Mouse (Mus musculus) forebrain, embryonic 12.5 days (tissue): ENCODE measurements at regions not wholly inside any gene's neighbourhood (a gene's known extent, or its start where the extent isn't known, plus 50 kb on each side); places are given as distances from the start of the nearest gene placed in this dataset.
"Not testable (repeated sequence)": the region's sequence is repeated elsewhere in the genome, so short reads cannot be mapped to it uniquely, and the experiment has no call there.

ENCODE experiments used
- ATAC-seq: fragments of 200-750 bp; cut with Nextera tagmentation; 2 replicates; pipeline ENCODE4 v1.8.0; 2017; ENCODE audit warnings: moderate TSS enrichment; ENCODE audit not compliant: low FRiP score
- H3K27ac ChIP-seq: fragments of 300-500 bp; sonication (generic); 2 replicates; pipeline ENCODE4 v1.5.1; 2016; ENCODE audit warnings: mild to moderate bottlenecking
- H3K27me3 ChIP-seq: fragments of 300-500 bp; sonication (generic); 2 replicates; pipeline ENCODE4 v1.6.1; 2016; ENCODE audit warnings: mild to moderate bottlenecking
- H3K36me3 ChIP-seq: fragments of 300-500 bp; sonication (generic); replicated peaks from 2 replicates; pipeline ENCODE4 v1.6.1; 2016; ENCODE audit warnings: mild to moderate bottlenecking
- H3K4me1 ChIP-seq: fragments of 300-500 bp; sonication (generic); 2 replicates; pipeline ENCODE4 v1.6.1; 2016
- H3K4me2 ChIP-seq: fragments of 300-500 bp; sonication (generic); 2 replicates; pipeline ENCODE4 v1.6.1; 2016; ENCODE audit warnings: mild to moderate bottlenecking, moderate library complexity
- H3K4me3 ChIP-seq: fragments of 300-500 bp; sonication (generic); replicated peaks from 2 replicates; pipeline ENCODE4 v1.5.1; 2016; ENCODE audit warnings: mild to moderate bottlenecking
- H3K9ac ChIP-seq: fragments of 300-500 bp; sonication (generic); 2 replicates; pipeline ENCODE4 v1.6.1; 2016; ENCODE audit warnings: mild to moderate bottlenecking
- H3K9me3 ChIP-seq: fragments of 300-500 bp; sonication (generic); 2 replicates; pipeline ENCODE4 v1.6.1; 2016
- WGBS: fragments of 180-500 bp; shearing (Covaris S2); methylation state at CpG from one replicate; pipeline ENCODE4 v1.1.7; 2016; 5-methylcytosine and 5-hydroxymethylcytosine counted together

- H3K27ac ChIP-seq, H3K4me3 ChIP-seq, H3K9ac ChIP-seq, H3K9me3 ChIP-seq, ATAC-seq, H3K36me3 ChIP-seq, H3K27me3 ChIP-seq, H3K4me2 ChIP-seq, H3K4me1 ChIP-seq: not testable (repeated sequence)
- 87% methylated on average over 17 of the region's 17 CpGs for WGBS
Observed at GRCm38 (mm10) chr13:111883768-111884566, 75.2 kb upstream of the Map3k1 start.

- H3K4me2 ChIP-seq = no peak overlapping the region
- 81% methylated on average over 3 of the region's 3 CpGs for WGBS
- H3K27ac ChIP-seq = no peak overlapping the region
- H3K9me3 ChIP-seq = no peaks in the 10 kb centered on the region
- no peak overlapping the region for H3K9ac ChIP-seq
- ATAC-seq = no peak
- no peaks in the 10 kb centered on the region for H3K36me3 ChIP-seq
- 0 out of 2 replicates have a peak, but pooled peaks cover 3% of the 10 kb centered on the region for H3K4me1 ChIP-seq
- H3K27me3 ChIP-seq = no peaks in the 10 kb centered on the region
- H3K4me3 ChIP-seq = no peak overlapping the region
Observed at GRCm38 (mm10) chr13:111890792-111891191, 82.0 kb upstream of the Map3k1 start.

DNA sequence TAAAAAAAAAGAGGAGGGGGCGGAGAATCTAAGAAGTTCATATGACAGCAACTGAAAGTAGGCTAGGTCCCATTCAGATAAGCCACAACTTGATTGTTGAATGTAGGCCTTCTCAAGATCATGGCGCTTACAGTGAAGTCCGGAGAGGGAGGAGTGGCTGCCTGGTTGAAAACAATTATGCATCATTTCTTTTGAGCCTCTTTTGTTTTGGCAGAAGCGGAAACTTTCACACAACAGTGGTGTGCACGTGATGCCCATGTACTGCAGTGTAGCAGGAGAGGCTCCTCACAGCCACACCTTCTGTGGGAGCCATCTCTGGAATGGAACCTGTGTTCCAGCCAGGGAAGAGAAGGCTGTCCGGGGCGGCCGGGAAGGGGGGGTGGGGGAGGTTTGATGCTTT, 83.3 kb upstream of the Map3k1 start:
- H3K9me3 ChIP-seq = no peaks in the 10 kb centered on the region
- no peak overlapping the region for H3K4me3 ChIP-seq
- no peaks in the 10 kb centered on the region for H3K27me3 ChIP-seq
- WGBS = 93% methylated on average over 8 of the region's 8 CpGs
- H3K27ac ChIP-seq = no peak overlapping the region
- no peak overlapping the region for H3K9ac ChIP-seq
- 0 out of 2 replicates have a peak, but pooled peaks cover 3% of the 10 kb centered on the region for H3K4me1 ChIP-seq
- H3K4me2 ChIP-seq = no peak overlapping the region
- no peak for ATAC-seq
- H3K36me3 ChIP-seq = no peaks in the 10 kb centered on the region

- Histone ChIP-seq H3K4me1 (0 out of 2 replicates have a peak, but pooled peaks cover 3% of the 10 kb centered on the region), H3K27me3 (no peaks in the 10 kb centered on the region), H3K9ac (no peak overlapping the region), H3K9me3 (no peaks in the 10 kb centered on the region), H3K27ac (peak overlapping the region; percentile 42; the same call in 1 of the 2 replicates), H3K4me3 (no peak overlapping the region), H3K36me3 (no peaks in the 10 kb centered on the region), H3K4me2 (no peak overlapping the region)
- 65% methylated on average over 14 of the region's 14 CpGs for WGBS
- no peak for ATAC-seq
Observed at GRCm38 (mm10) chr13:111893221-111893713, 84.5 kb upstream of the Map3k1 start.

- Histone ChIP-seq H3K36me3 (no peaks in the 10 kb centered on the region), H3K9me3 (no peaks in the 10 kb centered on the region), H3K27ac (no peak overlapping the region), H3K9ac (no peak overlapping the region), H3K4me1 (0 out of 2 replicates have a peak, but pooled peaks cover 3% of the 10 kb centered on the region), H3K4me2 (no peak overlapping the region), H3K4me3 (no peak overlapping the region), H3K27me3 (no peaks in the 10 kb centered on the region)
- no peak; the same call in 1 of the 2 replicates for ATAC-seq
- 73% methylated on average over 15 of the region's 15 CpGs for WGBS
Observed at GRCm38 (mm10) chr13:111894804-111895478, 86.1 kb upstream of the Map3k1 start.

DNA sequence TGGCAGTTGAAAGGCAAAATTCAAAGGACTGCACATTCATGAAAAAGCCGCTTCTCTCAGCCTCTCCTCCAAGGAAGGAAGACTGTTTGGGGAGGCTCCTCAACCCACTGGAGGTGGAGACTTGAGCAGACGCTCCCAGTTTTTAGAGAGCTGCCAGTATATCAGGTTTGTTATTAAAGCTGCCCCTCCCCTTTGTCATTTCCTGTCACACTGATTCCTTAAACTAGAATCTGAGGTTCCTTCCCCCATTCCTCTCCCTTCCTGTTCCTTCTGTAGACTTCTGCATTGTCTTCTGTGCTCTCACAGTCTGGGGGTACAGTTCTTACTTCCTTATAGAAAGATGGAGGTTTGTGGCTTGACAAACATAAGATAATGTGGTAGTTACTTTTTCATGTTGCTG, 87.5 kb upstream of the Map3k1 start:
- H3K4me2 ChIP-seq = no peak overlapping the region
- H3K9ac ChIP-seq = no peak overlapping the region
- 54% methylated on average over 2 of the region's 2 CpGs for WGBS
- H3K4me3 ChIP-seq = no peak overlapping the region
- no peaks in the 10 kb centered on the region for H3K36me3 ChIP-seq
- no peak overlapping the region for H3K27ac ChIP-seq
- no peak for ATAC-seq
- H3K27me3 ChIP-seq = no peaks in the 10 kb centered on the region
- no peaks in the 10 kb centered on the region for H3K9me3 ChIP-seq
- H3K4me1 ChIP-seq = 0 out of 2 replicates have a peak, but pooled peaks cover 3% of the 10 kb centered on the region

DNA sequence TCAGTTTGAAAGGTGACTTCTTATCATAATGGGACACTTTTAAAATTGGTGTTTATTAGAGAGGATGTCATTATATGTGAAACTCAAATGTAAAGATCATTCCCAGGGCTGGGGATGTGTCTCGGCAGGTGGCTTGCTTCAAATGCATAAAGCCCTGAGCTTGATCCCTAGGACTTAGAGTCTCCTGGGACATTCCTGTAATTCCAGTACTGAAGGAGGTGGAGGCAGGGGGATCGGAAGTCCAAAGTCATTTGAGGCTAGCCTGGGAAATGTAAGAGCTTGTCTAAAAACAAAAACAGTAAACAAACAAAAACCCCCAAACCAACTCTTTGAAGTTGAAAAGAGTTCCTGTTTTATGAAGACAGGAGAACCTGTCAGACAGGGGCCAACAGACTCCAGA, 94.6 kb upstream of the Map3k1 start:
- H3K27ac ChIP-seq = no peak overlapping the region

GRCm38 (mm10) chr13:111903931-111904330, 95.1 kb upstream of the Map3k1 start:
- peak; percentile 57 for ATAC-seq
- no peaks in the 10 kb centered on the region for H3K9me3 ChIP-seq
- H3K4me3 ChIP-seq = no peak overlapping the region
- H3K27ac ChIP-seq = no peak overlapping the region
- WGBS = 49% methylated on average over 9 of the region's 9 CpGs
- H3K36me3 ChIP-seq = no peaks in the 10 kb centered on the region
- H3K9ac ChIP-seq = no peak overlapping the region
- peaks cover 16% of the 10 kb centered on the region for H3K4me1 ChIP-seq
- H3K4me2 ChIP-seq = no peak overlapping the region
- no peaks in the 10 kb centered on the region for H3K27me3 ChIP-seq

More for the DNA sequence above, 94.6 kb upstream of the Map3k1 start:
- Histone ChIP-seq H3K9ac (no peak overlapping the region), H3K27me3 (no peaks in the 10 kb centered on the region), H3K4me1 (peaks cover 16% of the 10 kb centered on the region), H3K36me3 (no peaks in the 10 kb centered on the region), H3K9me3 (no peaks in the 10 kb centered on the region), H3K4me2 (no peak overlapping the region), H3K4me3 (no peak overlapping the region)
- ATAC-seq = no peak
- 39% methylated on average over 2 of the region's 2 CpGs for WGBS

DNA sequence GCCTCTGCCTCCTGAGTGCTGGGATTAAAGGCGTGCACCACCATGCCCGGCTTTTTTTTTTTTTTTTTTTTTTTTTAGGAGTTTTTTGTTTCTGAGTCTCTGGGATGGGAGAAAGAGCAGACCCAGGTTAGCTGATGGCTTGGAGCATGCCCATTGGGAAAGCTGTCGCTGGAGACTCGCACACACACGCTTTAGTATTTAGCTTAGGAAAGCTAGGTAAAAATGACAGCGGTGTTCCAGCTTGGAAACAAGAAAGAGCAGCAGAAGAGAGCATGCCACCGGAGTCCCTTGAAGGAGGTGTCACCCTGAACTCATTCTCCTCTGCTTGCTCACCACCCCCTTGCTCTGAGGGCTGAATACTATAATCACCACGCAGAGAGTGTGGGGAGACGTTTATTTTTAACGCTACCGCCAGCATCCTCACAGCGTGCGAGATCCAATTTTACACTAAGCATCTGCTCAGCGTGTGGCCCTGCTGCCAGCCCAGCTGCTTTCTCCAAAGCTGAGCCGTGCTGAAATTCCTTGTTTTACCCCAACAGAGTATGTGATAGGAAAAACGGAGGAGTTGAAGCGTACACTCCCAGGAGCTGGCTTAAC, 95.9 kb upstream of the Map3k1 start:
- peak overlapping the region; percentile 77 for H3K27ac ChIP-seq
- peak overlapping the region; percentile 43 for H3K4me2 ChIP-seq
- H3K4me1 ChIP-seq = peaks cover 16% of the 10 kb centered on the region
- H3K4me3 ChIP-seq = no peak overlapping the region
- H3K36me3 ChIP-seq = no peaks in the 10 kb centered on the region
- H3K27me3 ChIP-seq = 0 out of 2 replicates have a peak, but pooled peaks cover 2% of the 10 kb centered on the region
- H3K9ac ChIP-seq = no peak overlapping the region
- peak; percentile 85 for ATAC-seq
- no peaks in the 10 kb centered on the region for H3K9me3 ChIP-seq
- 17% methylated on average over 15 of the region's 17 CpGs for WGBS

DNA sequence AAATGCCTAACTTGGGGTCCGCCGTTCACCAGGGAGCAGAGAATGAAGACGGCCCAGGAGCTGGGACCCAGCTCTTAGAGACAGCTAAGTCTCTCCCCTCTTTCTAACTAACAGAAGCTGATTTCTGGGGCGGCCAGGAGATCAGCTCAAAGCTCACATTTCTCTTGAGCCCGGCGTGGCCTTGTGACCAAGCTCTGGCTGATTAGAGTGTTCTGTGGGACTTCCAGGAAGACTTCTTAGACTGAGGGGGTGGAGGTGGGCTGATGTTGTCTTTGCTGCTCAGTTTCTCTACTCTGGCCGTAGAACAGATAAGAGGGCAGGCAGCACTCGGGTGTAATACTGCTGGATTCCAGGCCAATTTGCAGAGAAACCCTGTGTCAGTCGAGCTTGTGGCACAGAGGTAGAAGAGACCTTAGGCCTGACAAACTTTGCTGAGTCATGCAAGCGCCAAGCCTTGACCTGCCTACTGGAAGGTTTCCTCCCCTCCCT, 96.5 kb upstream of the Map3k1 start:
- H3K4me3 ChIP-seq = no peak overlapping the region
- peak overlapping the region; percentile 43 for H3K4me2 ChIP-seq
- 16% methylated on average over 10 of the region's 10 CpGs for WGBS
- peak; percentile 55; the same call in 1 of the 2 replicates for ATAC-seq
- peaks cover 16% of the 10 kb centered on the region for H3K4me1 ChIP-seq
- H3K27ac ChIP-seq = peak overlapping the region; percentile 77
- H3K9me3 ChIP-seq = no peaks in the 10 kb centered on the region
- no peaks in the 10 kb centered on the region for H3K36me3 ChIP-seq
- H3K9ac ChIP-seq = no peak overlapping the region
- 0 out of 2 replicates have a peak, but pooled peaks cover 4% of the 10 kb centered on the region for H3K27me3 ChIP-seq

- WGBS = 95% methylated on average over 5 of the region's 5 CpGs
- H3K9me3 ChIP-seq = no peaks in the 10 kb centered on the region
- no peak overlapping the region for H3K9ac ChIP-seq
- H3K27me3 ChIP-seq = 0 out of 2 replicates have a peak, but pooled peaks cover 4% of the 10 kb centered on the region
- no peaks in the 10 kb centered on the region for H3K36me3 ChIP-seq
- no peak overlapping the region for H3K4me3 ChIP-seq
- H3K27ac ChIP-seq = no peak overlapping the region
- peaks cover 12% of the 10 kb centered on the region; the same call in 1 of the 2 replicates for H3K4me1 ChIP-seq
- ATAC-seq = no peak
- H3K4me2 ChIP-seq = no peak overlapping the region
Observed at GRCm38 (mm10) chr13:111911071-111911470, 102.3 kb upstream of the Map3k1 start.
